Mouse (Mus musculus): ENCODE data around the gene Ptpdc1.

Ptpdc1 gene

GRCm38 (mm10) chr13:48582688-48583379, 42.6 kb downstream of the Ptpdc1 start:
- no peak for DNase-seq

GRCm38 (mm10) chr13:48578616-48579015, 46.8 kb downstream of the Ptpdc1 start:
- no peak for DNase-seq

GRCm38 (mm10) chr13:48577836-48578235, 47.6 kb downstream of the Ptpdc1 start:
- no peak for DNase-seq

GRCm38 (mm10) chr13:48577007-48577406, 48.5 kb downstream of the Ptpdc1 start:
- DNase-seq, result no peak

GRCm38 (mm10) chr13:48574718-48575117, 50.7 kb downstream of the Ptpdc1 start:
- DNase-seq, result no peak

- no peak for DNase-seq
Measured at GRCm38 (mm10) chr13:48573525-48574355, 51.7 kb downstream of the Ptpdc1 start.

GRCm38 (mm10) chr13:48572127-48572526, 53.3 kb downstream of the Ptpdc1 start:
- DNase-seq, result peak; percentile 53

GRCm38 (mm10) chr13:48571298-48571697, 54.2 kb downstream of the Ptpdc1 start:
- no peak for DNase-seq

GRCm38 (mm10) chr13:48569576-48570132, 55.8 kb downstream of the Ptpdc1 start:
- no peak for DNase-seq

GRCm38 (mm10) chr13:48567646-48568045, 57.8 kb downstream of the Ptpdc1 start:
- no peak for DNase-seq

- DNase-seq, result no peak
Measured at GRCm38 (mm10) chr13:48566116-48566935, 59.1 kb downstream of the Ptpdc1 start.

- no peak for DNase-seq
Measured at GRCm38 (mm10) chr13:48564881-48565600, 60.4 kb downstream of the Ptpdc1 start.

GRCm38 (mm10) chr13:48562336-48562735, 63.1 kb downstream of the Ptpdc1 start:
- DNase-seq, result no peak

- DNase-seq, result no peak
Measured at GRCm38 (mm10) chr13:48561481-48561880, 64.0 kb downstream of the Ptpdc1 start.

- DNase-seq, result no peak
Measured at GRCm38 (mm10) chr13:48555976-48556375, 69.5 kb downstream of the Ptpdc1 start.

- DNase-seq, result no peak
Measured at GRCm38 (mm10) chr13:48554552-48554951, 70.9 kb downstream of the Ptpdc1 start.

GRCm38 (mm10) chr13:48553511-48553910, 72.0 kb downstream of the Ptpdc1 start:
- DNase-seq, result no peak

GRCm38 (mm10) chr13:48552181-48553090, 73.0 kb downstream of the Ptpdc1 start:
- DNase-seq, result no peak

- no peak for DNase-seq
Measured at GRCm38 (mm10) chr13:48548296-48548695, 77.2 kb downstream of the Ptpdc1 start.

- DNase-seq, result no peak
Measured at GRCm38 (mm10) chr13:48547623-48548022, 77.8 kb downstream of the Ptpdc1 start.

GRCm38 (mm10) chr13:48546330-48546917, 79.0 kb downstream of the Ptpdc1 start:
- DNase-seq, result peak; percentile 99

All from thymus, postnatal 25 days (tissue).